Mouse (Mus musculus) heart, embryonic 14.5 days (tissue): Measurements from ENCODE around the gene Hunk. TPM values are rescaled to one million over a fixed set of nuclear protein-coding genes. Genes with fewer than 3 reads are reported as not detected.

Experiments used
- ATAC-seq: fragments of 200-750 bp; cut with Nextera tagmentation; 2 replicates; pipeline ENCODE4 v1.8.0; 2017; ENCODE audit warnings: low read depth, moderate TSS enrichment; ENCODE audit not compliant: insufficient number of reproducible peaks, insufficient read depth, low FRiP score
- H3K27ac ChIP-seq, 2 experiments: fragments of 200-500 bp in 1 of 2; fragments of 300-500 bp in 1 of 2; sonication (generic) in 1 of 2; replicated peaks in 1 of 2; 2 replicates each; pipeline ENCODE4 v1.5.1; 2012 to 2014; ENCODE audit warnings: low read depth in 2 of 2, low read length in 2 of 2, control low read depth in 1 of 2, mild to moderate bottlenecking in 1 of 2, mixed read lengths in 1 of 2; ENCODE audit not compliant: control insufficient read depth in 1 of 2, insufficient read depth in 1 of 2
- H3K27me3 ChIP-seq: fragments of 300-500 bp; sonication (generic); 2 replicates; pipeline ENCODE4 v1.6.1; 2014; ENCODE audit warnings: mild to moderate bottlenecking, low read length, control low read depth; ENCODE audit not compliant: control insufficient read depth, insufficient read depth
- H3K36me3 ChIP-seq: fragments of 300-500 bp; sonication (generic); 2 replicates; pipeline ENCODE4 v1.6.1; 2014; ENCODE audit warnings: mild to moderate bottlenecking, control low read depth, low read length, mixed read lengths; ENCODE audit not compliant: control insufficient read depth, insufficient read depth
- H3K4me1 ChIP-seq, 2 experiments: fragments of 200-500 bp in 1 of 2; fragments of 300-500 bp in 1 of 2; sonication (generic) in 1 of 2; 2 replicates each; pipeline ENCODE4 v1.6.1; 2012 to 2014; ENCODE audit warnings: low read length in 2 of 2, control low read depth in 1 of 2, mixed read lengths in 1 of 2; ENCODE audit not compliant: control insufficient read depth in 2 of 2, insufficient read depth in 2 of 2
- H3K4me2 ChIP-seq: fragments of 300-500 bp; sonication (generic); 2 replicates; pipeline ENCODE4 v1.6.1; 2014; ENCODE audit warnings: mild to moderate bottlenecking, low read length
- H3K4me3 ChIP-seq, 2 experiments: fragments of 200-500 bp in 1 of 2; fragments of 300-500 bp in 1 of 2; sonication (generic) in 1 of 2; 2 replicates each; pipeline ENCODE4 v1.5.1; 2012 to 2014; ENCODE audit warnings: low read length in 2 of 2, mild to moderate bottlenecking in 2 of 2, control low read depth in 1 of 2, low read depth in 1 of 2, moderate library complexity in 1 of 2; ENCODE audit not compliant: control insufficient read depth in 1 of 2, insufficient read depth in 1 of 2
- H3K9ac ChIP-seq: fragments of 300-500 bp; sonication (generic); 2 replicates; pipeline ENCODE4 v1.6.1; 2014; ENCODE audit warnings: mild to moderate bottlenecking, low read length
- H3K9me3 ChIP-seq: fragments of 300-500 bp; sonication (generic); 2 replicates; pipeline ENCODE4 v1.6.1; 2016; ENCODE audit warnings: low read length, control low read depth; ENCODE audit not compliant: control insufficient read depth
- WGBS: fragments of 180-500 bp; shearing (Covaris S2); extraction: QIAGEN DNeasy Blood & Tissue Kit; methylation state at CpG from one replicate; pipeline ENCODE4 v1.1.7; 2014; 5-methylcytosine and 5-hydroxymethylcytosine counted together
- polyA plus RNA-seq: library from polyadenylated mRNA; unstranded; fragments of >200 nt; fragmentation: Nextera tagmentation; extraction: Ambion mirVana; gene quantifications from 2 replicates; pipeline ENCODE4 v1.2.1, GENCODE M21; 2014

The Hunk gene
- polyA plus RNA-seq, 1 experiment from 2014 or later = 10.4 TPM

GRCm38 (mm10) chr16:90421551-90421950, 35.7 kb downstream of the Hunk start:
- Histone ChIP-seq H3K4me2 (no peak overlapping the region), H3K9me3 (no peaks in the 10 kb centered on the region), H3K36me3 (no peaks in the 10 kb centered on the region), H3K4me1 (peaks cover 52 to 84% of the 10 kb centered on the region in 2 experiments), H3K27me3 (no peaks in the 10 kb centered on the region), H3K9ac (no peak overlapping the region; the same call in 1 of the 2 replicates), H3K27ac (peak overlapping the region in 1 of 2 experiments; percentile 47; a peak in 2 of 4 replicates), H3K4me3 (no peak overlapping the region)
- WGBS = 64% methylated on average over 8 of the region's 8 CpGs
- ATAC-seq = no peak

GRCm38 (mm10) chr16:90422108-90422529, 36.3 kb downstream of the Hunk start:
- Histone ChIP-seq H3K27ac (peak overlapping the region in 1 of 2 experiments; percentile 38; a peak in 2 of 4 replicates), H3K4me1 (peaks cover 52 to 84% of the 10 kb centered on the region in 2 experiments), H3K9ac (peak overlapping the region; percentile 48; the same call in 1 of the 2 replicates), H3K4me3 (no peak overlapping the region), H3K9me3 (no peaks in the 10 kb centered on the region), H3K4me2 (no peak overlapping the region), H3K36me3 (no peaks in the 10 kb centered on the region), H3K27me3 (no peaks in the 10 kb centered on the region)
- no peak for ATAC-seq
- WGBS = 41% methylated on average over 11 of the region's 11 CpGs

DNA sequence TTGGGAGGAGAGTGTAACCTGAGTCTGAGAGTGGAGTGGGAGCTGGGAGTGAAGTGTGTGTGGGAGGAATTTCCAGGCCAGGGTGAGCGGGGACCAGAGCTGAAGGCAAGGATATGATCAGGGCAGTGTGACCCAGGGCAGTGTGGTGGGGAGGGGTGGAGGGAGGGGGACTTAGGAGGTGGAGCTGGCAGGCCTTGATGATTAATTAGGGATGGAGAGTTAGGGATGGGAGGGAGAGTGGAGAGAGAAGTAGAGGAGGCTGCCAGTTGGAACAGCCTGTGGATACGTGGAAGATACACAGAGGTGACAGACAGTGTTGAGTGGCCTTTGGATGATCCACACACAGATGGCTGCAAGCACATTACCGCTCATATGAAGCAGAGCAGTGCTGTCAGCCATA, 38.1 kb downstream of the Hunk start:
- Histone ChIP-seq H3K4me3 (no peak overlapping the region), H3K9me3 (no peaks in the 10 kb centered on the region), H3K4me1 (peaks cover 51 to 73% of the 10 kb centered on the region in 2 experiments), H3K9ac (peak overlapping the region; percentile 49; the same call in 1 of the 2 replicates), H3K27ac (peak overlapping the region; percentile 83 to 88), H3K4me2 (peak overlapping the region; percentile 42), H3K36me3 (no peaks in the 10 kb centered on the region), H3K27me3 (no peaks in the 10 kb centered on the region)
- 17% methylated on average over 3 of the region's 3 CpGs for WGBS
- ATAC-seq = peak; percentile 52

DNA sequence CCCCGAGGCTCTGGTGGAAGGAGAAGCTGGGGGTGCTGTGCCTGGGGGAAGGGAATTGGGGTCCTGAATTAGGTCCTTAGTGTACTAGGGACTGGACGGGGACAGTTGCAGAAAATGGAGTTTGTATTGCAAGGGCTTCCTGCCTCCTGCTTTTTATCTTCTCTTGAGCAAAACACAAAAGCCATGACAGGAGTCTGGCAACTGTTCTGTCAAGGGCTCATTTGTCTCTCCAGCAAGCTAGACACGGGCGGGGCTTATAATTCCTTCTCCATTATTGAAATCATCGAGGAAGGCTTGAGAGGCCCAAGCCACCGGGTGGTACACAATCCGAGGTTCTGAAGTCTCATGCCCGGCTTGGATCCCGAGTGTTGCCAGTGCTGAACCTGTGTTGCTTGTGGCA, 38.6 kb downstream of the Hunk start:
- no peaks in the 10 kb centered on the region for H3K36me3 ChIP-seq
- peak overlapping the region; percentile 49; the same call in 1 of the 2 replicates for H3K9ac ChIP-seq
- 8% methylated on average over 9 of the region's 9 CpGs for WGBS
- H3K27ac ChIP-seq = peak overlapping the region; percentile 83 to 88
- H3K4me3 ChIP-seq = no peak overlapping the region
- peak overlapping the region; percentile 42 for H3K4me2 ChIP-seq
- peak; percentile 37; the same call in 1 of the 2 replicates for ATAC-seq
- no peaks in the 10 kb centered on the region for H3K9me3 ChIP-seq
- H3K27me3 ChIP-seq = no peaks in the 10 kb centered on the region
- H3K4me1 ChIP-seq = peaks cover 49 to 71% of the 10 kb centered on the region in 2 experiments

DNA sequence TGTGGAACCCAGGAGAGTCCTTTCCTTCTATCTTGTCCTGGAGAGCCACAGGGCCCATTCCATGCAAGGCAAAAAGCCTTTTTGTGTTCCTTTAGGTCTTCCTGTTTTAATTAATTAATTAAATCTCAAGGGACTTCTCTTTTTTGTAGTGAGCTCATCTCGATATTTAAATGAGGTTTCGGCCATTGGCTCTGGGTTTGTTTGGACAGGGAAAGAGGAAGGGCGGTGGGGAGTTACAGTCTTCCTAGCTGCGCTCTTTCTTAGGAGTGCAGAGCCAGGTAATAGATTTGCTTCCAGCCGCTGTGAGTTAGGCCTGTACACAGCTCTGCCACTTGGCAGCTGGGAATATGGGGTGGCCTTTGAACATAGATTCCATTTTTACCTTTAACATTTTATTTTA, 40.4 kb downstream of the Hunk start:
- WGBS = 89% methylated on average over 5 of the region's 5 CpGs
- no peak for ATAC-seq
- Histone ChIP-seq H3K9me3 (no peaks in the 10 kb centered on the region), H3K9ac (no peak overlapping the region), H3K4me2 (no peak overlapping the region), H3K4me3 (no peak overlapping the region), H3K27ac (no peak overlapping the region), H3K36me3 (no peaks in the 10 kb centered on the region), H3K27me3 (no peaks in the 10 kb centered on the region), H3K4me1 (peaks cover 40 to 57% of the 10 kb centered on the region in 2 experiments)

GRCm38 (mm10) chr16:90427838-90428630, 42.2 kb downstream of the Hunk start:
- Histone ChIP-seq H3K4me3 (no peak overlapping the region), H3K27ac (no peak overlapping the region), H3K27me3 (no peaks in the 10 kb centered on the region), H3K4me1 (peaks cover 29 to 39% of the 10 kb centered on the region in 2 experiments), H3K9ac (no peak overlapping the region), H3K36me3 (peaks cover 8% of the 10 kb centered on the region), H3K9me3 (0 out of 2 replicates have a peak, but pooled peaks cover 3% of the 10 kb centered on the region), H3K4me2 (no peak overlapping the region)
- no peak for ATAC-seq
- 88% methylated on average over 8 of the region's 8 CpGs for WGBS

GRCm38 (mm10) chr16:90433551-90433950, 47.7 kb downstream of the Hunk start:
- Histone ChIP-seq H3K36me3 (peaks cover 20% of the 10 kb centered on the region), H3K9ac (no peak overlapping the region), H3K27me3 (no peaks in the 10 kb centered on the region), H3K27ac (no peak overlapping the region), H3K9me3 (0 out of 2 replicates have a peak, but pooled peaks cover 5% of the 10 kb centered on the region), H3K4me1 (peaks cover 25 to 40% of the 10 kb centered on the region in 2 experiments), H3K4me3 (no peak overlapping the region), H3K4me2 (no peak overlapping the region)
- WGBS = 95% methylated on average over 12 of the region's 12 CpGs
- no peak for ATAC-seq
